Mouse (Mus musculus): ENCODE measurements at regions not wholly inside any gene's neighbourhood (a gene's known extent, or its start where the extent isn't known, plus 50 kb on each side); places are given as distances from the start of the nearest gene placed in this dataset.

GRCm38 (mm10) chr13:83716711-83717171, 212.9 kb downstream of the Mef2c start:
- no peak for ATAC-seq (ENCODE audit: insufficient number of reproducible peaks, low FRiP score)
- 1% methylated on average over 8 of the region's 8 CpGs for WGBS

DNA sequence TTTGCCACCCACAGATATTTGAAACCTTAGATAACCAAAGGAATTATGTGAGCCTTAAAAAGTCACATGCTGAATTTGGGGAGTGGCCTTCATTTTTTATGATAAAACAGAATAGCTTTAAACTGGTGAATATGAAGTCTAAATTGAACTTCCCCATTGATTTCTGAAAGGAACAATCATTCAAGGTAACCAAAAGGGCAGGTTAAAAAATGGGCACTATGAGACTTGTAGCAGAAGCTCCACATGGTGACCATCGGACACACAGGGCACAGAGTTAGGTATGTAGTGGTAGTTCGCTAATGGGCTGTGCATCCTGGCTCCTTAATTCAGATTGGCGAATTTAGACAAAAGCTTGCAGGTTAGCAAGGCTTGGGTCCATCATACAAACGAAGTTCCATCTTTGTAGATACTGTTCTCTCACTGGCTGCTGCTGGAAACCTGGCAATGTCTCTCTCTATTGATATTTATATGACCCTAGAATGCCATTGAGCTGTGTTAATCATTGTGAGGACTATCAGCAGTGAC, 213.9 kb downstream of the Mef2c start:
- WGBS: 10% methylated on average over 4 of the region's 4 CpGs

More at GRCm38 (mm10) chr13:83716711-83717171, 212.9 kb downstream of the Mef2c start:
- Histone ChIP-seq H3K4me3 (no peak overlapping the region), H3K4me1 (replicated peaks) (peaks cover 17% of the 10 kb centered on the region), H3K9me3 (replicated peaks) (no peaks in the 10 kb centered on the region), H3K36me3 (no peaks in the 10 kb centered on the region), H3K27ac (ENCODE audit: poor library complexity, severe bottlenecking) (no peak overlapping the region), H3K27me3 (replicated peaks) (peaks cover 91% of the 10 kb centered on the region), H3K9ac (no peak overlapping the region), H3K4me2 (no peak overlapping the region)

DNA sequence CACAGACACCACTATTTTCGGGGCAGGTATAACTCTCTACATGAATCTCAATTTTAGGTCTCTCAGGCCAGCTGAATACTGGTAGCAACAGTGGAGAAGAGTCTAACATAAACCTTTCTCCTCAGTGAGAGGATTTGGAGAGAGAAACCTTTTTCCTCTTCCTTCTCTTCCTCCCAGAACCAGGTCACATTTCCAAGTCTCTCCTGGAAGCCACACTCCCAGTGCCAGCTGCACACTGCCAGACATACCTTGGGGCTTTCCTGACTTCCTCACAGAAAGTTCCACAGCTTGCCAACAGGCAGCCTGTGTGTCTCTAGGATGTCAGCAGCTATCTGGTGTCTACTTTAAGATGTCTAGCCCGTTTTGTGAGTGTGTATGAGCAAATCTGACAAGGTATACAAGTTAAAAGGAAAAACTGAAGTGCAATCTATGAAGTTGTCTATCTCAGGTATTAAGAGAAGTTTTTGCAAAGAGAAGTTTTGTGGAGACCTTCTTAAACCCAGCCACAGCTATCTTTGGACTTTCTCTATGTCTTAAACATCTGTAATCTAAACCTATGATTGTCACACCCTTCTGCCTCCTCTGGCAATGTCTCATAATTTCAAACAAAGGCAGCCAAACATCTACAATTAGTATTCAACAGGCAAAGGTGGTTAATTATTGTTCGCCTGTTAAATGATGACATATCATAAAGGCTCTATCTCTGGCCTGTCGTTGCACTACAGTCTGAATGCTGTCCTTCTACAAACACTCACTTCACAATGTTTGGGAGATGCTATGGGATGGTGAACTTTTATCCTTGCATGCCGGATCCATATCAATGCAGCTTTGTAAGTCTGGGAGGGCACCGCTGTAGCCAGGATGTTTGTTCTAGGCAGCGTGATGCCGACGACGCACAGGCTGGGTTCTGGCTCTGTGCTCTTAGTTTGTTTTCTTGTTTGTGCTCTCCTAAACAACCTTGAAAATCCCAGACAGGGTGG, 214.9 kb downstream of the Mef2c start:
- peaks cover 93% of the 10 kb centered on the region for H3K27me3 ChIP-seq (replicated peaks)
- peaks cover 14% of the 10 kb centered on the region for H3K4me1 ChIP-seq (replicated peaks)
- no peaks in the 10 kb centered on the region for H3K9me3 ChIP-seq (replicated peaks)
- WGBS: 5% methylated on average over 10 of the region's 10 CpGs
- ATAC-seq (ENCODE audit: insufficient number of reproducible peaks, low FRiP score): no peak
- no peak overlapping the region for H3K27ac ChIP-seq (ENCODE audit: poor library complexity, severe bottlenecking)
- H3K36me3 ChIP-seq: no peaks in the 10 kb centered on the region
- no peak overlapping the region for H3K4me3 ChIP-seq
- H3K4me2 ChIP-seq: no peak overlapping the region
- H3K9ac ChIP-seq: no peak overlapping the region

More for the DNA sequence above, 213.9 kb downstream of the Mef2c start:
- Histone ChIP-seq H3K27me3 (replicated peaks) (peaks cover 93% of the 10 kb centered on the region), H3K27ac (ENCODE audit: poor library complexity, severe bottlenecking) (no peak overlapping the region), H3K9ac (no peak overlapping the region), H3K9me3 (replicated peaks) (no peaks in the 10 kb centered on the region), H3K36me3 (no peaks in the 10 kb centered on the region), H3K4me1 (replicated peaks) (peaks cover 17% of the 10 kb centered on the region), H3K4me3 (no peak overlapping the region), H3K4me2 (no peak overlapping the region)
- ATAC-seq (ENCODE audit: insufficient number of reproducible peaks, low FRiP score): no peak

- Histone ChIP-seq H3K9me3 (replicated peaks) (no peaks in the 10 kb centered on the region), H3K9ac (no peak overlapping the region), H3K36me3 (no peaks in the 10 kb centered on the region), H3K27ac (ENCODE audit: poor library complexity, severe bottlenecking) (no peak overlapping the region), H3K4me3 (no peak overlapping the region), H3K27me3 (replicated peaks) (peaks cover 91% of the 10 kb centered on the region), H3K4me1 (replicated peaks) (peaks cover 11% of the 10 kb centered on the region), H3K4me2 (no peak overlapping the region)
- WGBS: 4% methylated on average over 24 of the region's 24 CpGs
- ATAC-seq (ENCODE audit: insufficient number of reproducible peaks, low FRiP score): no peak
Observed at GRCm38 (mm10) chr13:83719635-83720291, 215.9 kb downstream of the Mef2c start.

GRCm38 (mm10) chr13:83720352-83720751, 216.5 kb downstream of the Mef2c start:
- ATAC-seq (ENCODE audit: insufficient number of reproducible peaks, low FRiP score): no peak
- H3K4me3 ChIP-seq: no peak overlapping the region
- no peak overlapping the region for H3K9ac ChIP-seq
- H3K27me3 ChIP-seq (replicated peaks): peaks cover 91% of the 10 kb centered on the region
- WGBS: 2% methylated on average over 12 of the region's 12 CpGs
- no peaks in the 10 kb centered on the region for H3K36me3 ChIP-seq
- no peak overlapping the region for H3K4me2 ChIP-seq
- peaks cover 8% of the 10 kb centered on the region for H3K4me1 ChIP-seq (replicated peaks)
- no peaks in the 10 kb centered on the region; the same call in 1 of the 2 replicates for H3K9me3 ChIP-seq (replicated peaks)
- H3K27ac ChIP-seq (ENCODE audit: poor library complexity, severe bottlenecking): no peak overlapping the region

DNA sequence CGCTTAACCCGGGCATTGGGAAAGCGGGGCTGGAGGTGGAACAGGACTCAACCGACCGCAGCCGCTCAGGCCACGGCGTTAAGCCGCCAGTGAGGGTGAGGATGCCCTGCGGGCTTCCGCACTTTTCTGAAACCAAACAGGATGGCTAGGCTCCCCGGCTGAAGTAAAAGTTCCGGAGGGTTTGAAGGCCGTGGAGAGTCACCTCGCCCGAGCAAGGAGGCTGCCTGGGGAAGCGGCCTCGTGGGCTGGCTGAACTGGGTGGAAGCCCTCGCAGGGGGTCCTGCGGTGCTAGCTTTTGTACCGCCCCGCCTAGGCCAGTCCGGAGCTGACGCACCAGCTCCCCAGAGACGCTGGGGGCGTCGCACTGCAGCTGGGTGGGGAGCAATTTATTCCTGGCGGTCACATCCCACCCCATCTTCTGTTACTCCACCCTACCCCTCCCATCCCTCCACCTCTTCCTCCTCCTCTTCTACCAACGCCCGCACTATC, 217.1 kb downstream of the Mef2c start:
- H3K9me3 ChIP-seq (replicated peaks): no peaks in the 10 kb centered on the region; the same call in 1 of the 2 replicates
- peaks cover 91% of the 10 kb centered on the region for H3K27me3 ChIP-seq (replicated peaks)
- no peak overlapping the region for H3K9ac ChIP-seq
- H3K27ac ChIP-seq (ENCODE audit: poor library complexity, severe bottlenecking): no peak overlapping the region
- no peak for ATAC-seq (ENCODE audit: insufficient number of reproducible peaks, low FRiP score)
- 0 out of 2 replicates have a peak, but pooled peaks cover 5% of the 10 kb centered on the region for H3K4me1 ChIP-seq (replicated peaks)
- whole genome bisulfite sequencing: 1% methylated on average over 30 of the region's 30 CpGs
- peak overlapping the region; percentile 20 for H3K4me3 ChIP-seq
- no peaks in the 10 kb centered on the region for H3K36me3 ChIP-seq
- H3K4me2 ChIP-seq: peak overlapping the region; percentile 55

- Histone ChIP-seq H3K36me3 (no peaks in the 10 kb centered on the region), H3K27ac (ENCODE audit: poor library complexity, severe bottlenecking) (no peak overlapping the region), H3K4me1 (replicated peaks) (0 out of 2 replicates have a peak, but pooled peaks cover 5% of the 10 kb centered on the region), H3K9me3 (replicated peaks) (no peaks in the 10 kb centered on the region; the same call in 1 of the 2 replicates), H3K27me3 (replicated peaks) (peaks cover 89% of the 10 kb centered on the region), H3K4me2 (no peak overlapping the region), H3K4me3 (no peak overlapping the region; the same call in 1 of the 2 replicates), H3K9ac (no peak overlapping the region)
- no peak for ATAC-seq (ENCODE audit: insufficient number of reproducible peaks, low FRiP score)
- 1% methylated on average over 14 of the region's 14 CpGs for WGBS
Observed at GRCm38 (mm10) chr13:83721563-83721962, 217.7 kb downstream of the Mef2c start.

DNA sequence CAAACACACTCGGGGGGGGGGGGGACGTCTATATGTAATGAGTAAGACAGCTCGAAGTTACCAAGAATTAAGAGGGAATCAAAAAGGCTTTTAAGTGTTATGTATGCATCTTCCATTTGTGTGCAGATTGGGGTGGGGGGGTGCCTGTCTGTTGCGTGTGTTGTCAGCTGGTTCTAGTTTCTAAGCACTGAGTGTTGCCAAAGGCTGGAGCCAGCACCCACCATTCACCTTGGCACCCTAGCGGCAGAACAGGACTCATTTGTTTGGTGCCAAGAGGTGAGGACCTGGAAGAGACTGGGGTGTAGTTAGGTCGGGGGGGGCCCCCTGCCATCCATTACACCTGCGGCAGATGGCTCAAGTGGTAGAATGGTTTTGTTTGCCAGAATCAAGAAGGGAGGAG, 218.4 kb downstream of the Mef2c start:
- no peak overlapping the region for H3K4me3 ChIP-seq
- no peak for ATAC-seq (ENCODE audit: insufficient number of reproducible peaks, low FRiP score)
- no peaks in the 10 kb centered on the region; the same call in 1 of the 2 replicates for H3K9me3 ChIP-seq (replicated peaks)

GRCm38 (mm10) chr13:83722791-83723190, 219.0 kb downstream of the Mef2c start:
- 13% methylated on average over 3 of the region's 3 CpGs for WGBS
- peaks cover 13% of the 10 kb centered on the region; the same call in 1 of the 2 replicates for H3K4me1 ChIP-seq (replicated peaks)

More for the DNA sequence above, 218.4 kb downstream of the Mef2c start:
- 3% methylated on average over 7 of the region's 7 CpGs for WGBS
- peaks cover 89% of the 10 kb centered on the region for H3K27me3 ChIP-seq (replicated peaks)
- no peak overlapping the region for H3K9ac ChIP-seq
- no peaks in the 10 kb centered on the region for H3K36me3 ChIP-seq
- peaks cover 11% of the 10 kb centered on the region; the same call in 1 of the 2 replicates for H3K4me1 ChIP-seq (replicated peaks)
- H3K4me2 ChIP-seq: no peak overlapping the region
- no peak overlapping the region for H3K27ac ChIP-seq (ENCODE audit: poor library complexity, severe bottlenecking)

GRCm38 (mm10) chr13:83723396-83723795, 219.6 kb downstream of the Mef2c start:
- ATAC-seq (ENCODE audit: insufficient number of reproducible peaks, low FRiP score): no peak
- no peaks in the 10 kb centered on the region; the same call in 1 of the 2 replicates for H3K9me3 ChIP-seq (replicated peaks)
- no peak overlapping the region for H3K27ac ChIP-seq (ENCODE audit: poor library complexity, severe bottlenecking)
- no peak overlapping the region for H3K9ac ChIP-seq
- WGBS: 20% methylated on average over 2 of the region's 2 CpGs
- H3K4me3 ChIP-seq: no peak overlapping the region
- peaks cover 88% of the 10 kb centered on the region for H3K27me3 ChIP-seq (replicated peaks)
- no peak overlapping the region for H3K4me2 ChIP-seq
- peaks cover 13% of the 10 kb centered on the region; the same call in 1 of the 2 replicates for H3K4me1 ChIP-seq (replicated peaks)
- H3K36me3 ChIP-seq: no peaks in the 10 kb centered on the region

More at GRCm38 (mm10) chr13:83722791-83723190, 219.0 kb downstream of the Mef2c start:
- no peak overlapping the region for H3K27ac ChIP-seq (ENCODE audit: poor library complexity, severe bottlenecking)
- no peaks in the 10 kb centered on the region for H3K36me3 ChIP-seq
- H3K27me3 ChIP-seq (replicated peaks): peaks cover 89% of the 10 kb centered on the region
- H3K4me2 ChIP-seq: no peak overlapping the region
- H3K9me3 ChIP-seq (replicated peaks): no peaks in the 10 kb centered on the region; the same call in 1 of the 2 replicates
- no peak overlapping the region for H3K9ac ChIP-seq
- ATAC-seq (ENCODE audit: insufficient number of reproducible peaks, low FRiP score): no peak
- H3K4me3 ChIP-seq: no peak overlapping the region
